Mouse (Mus musculus) limb, embryonic 15.5 days (tissue): ENCODE measurements around the gene Kif21a. TPM values are rescaled to one million over a fixed set of nuclear protein-coding genes. Genes with fewer than 3 reads are reported as not detected.

Source experiments
- ATAC-seq: fragments of 200-750 bp; cut with Nextera tagmentation; 2 replicates; pipeline ENCODE4 v1.8.0; 2017; ENCODE audit warnings: low read depth, moderate TSS enrichment; ENCODE audit not compliant: insufficient number of reproducible peaks, low FRiP score, low TSS enrichment
- H3K27ac ChIP-seq: fragments of 300-500 bp; sonication (generic); 2 replicates; pipeline ENCODE4 v1.5.1; 2015; ENCODE audit warnings: moderate library complexity, mild to moderate bottlenecking, inconsistent platforms
- H3K27me3 ChIP-seq: fragments of 300-500 bp; sonication (generic); 2 replicates; pipeline ENCODE4 v1.6.1; 2015; ENCODE audit warnings: inconsistent platforms
- H3K36me3 ChIP-seq: fragments of 300-500 bp; sonication (generic); 2 replicates; pipeline ENCODE4 v1.6.1; 2015; ENCODE audit warnings: inconsistent platforms
- H3K4me1 ChIP-seq: fragments of 300-500 bp; sonication (generic); 2 replicates; pipeline ENCODE4 v1.6.1; 2015; ENCODE audit warnings: inconsistent platforms
- H3K4me2 ChIP-seq: fragments of 300-500 bp; sonication (generic); 2 replicates; pipeline ENCODE4 v1.6.1; 2015; ENCODE audit warnings: mild to moderate bottlenecking, inconsistent platforms
- H3K4me3 ChIP-seq: fragments of 300-500 bp; sonication (generic); 2 replicates; pipeline ENCODE4 v1.5.1; 2015; ENCODE audit warnings: mild to moderate bottlenecking, inconsistent platforms
- H3K9ac ChIP-seq: fragments of 300-500 bp; sonication (generic); 2 replicates; pipeline ENCODE4 v1.6.1; 2015; ENCODE audit warnings: inconsistent platforms
- H3K9me3 ChIP-seq: fragments of 300-500 bp; sonication (generic); 2 replicates; pipeline ENCODE4 v1.6.1; 2016; ENCODE audit warnings: inconsistent platforms
- WGBS: fragments of 180-500 bp; shearing (Covaris S2); methylation state at CpG from one replicate; pipeline ENCODE4 v1.1.7; 2015; 5-methylcytosine and 5-hydroxymethylcytosine counted together
- polyA plus RNA-seq: library from polyadenylated mRNA; unstranded; fragments of >200 nt; fragmentation: Nextera tagmentation; extraction: Ambion mirVana; gene quantifications from 2 replicates; pipeline ENCODE4 v1.2.1, GENCODE M21; 2015

The Kif21a gene
- polyA plus RNA-seq, 1 experiment from 2014 or later, result 15.1 TPM

- ATAC-seq, result no peak
- Histone ChIP-seq H3K27me3 (no peaks in the 10 kb centered on the region), H3K27ac (no peak overlapping the region), H3K36me3 (no peaks in the 10 kb centered on the region), H3K4me3 (no peak overlapping the region), H3K9me3 (no peaks in the 10 kb centered on the region), H3K4me2 (no peak overlapping the region), H3K4me1 (no peaks in the 10 kb centered on the region), H3K9ac (no peak overlapping the region)
- WGBS, result 84% methylated on average over 12 of the region's 12 CpGs
Measured at GRCm38 (mm10) chr15:91016366-91016765, 33.4 kb downstream of the Kif21a start.

- 21% methylated on average over 6 of the region's 6 CpGs for WGBS
- ATAC-seq, result no peak
Measured at GRCm38 (mm10) chr15:91012793-91013580, 36.8 kb downstream of the Kif21a start.

GRCm38 (mm10) chr15:91010218-91010617, 39.5 kb downstream of the Kif21a start:
- 25% methylated on average over 4 of the region's 4 CpGs for WGBS
- ATAC-seq, result no peak
- no peaks in the 10 kb centered on the region for H3K36me3 ChIP-seq
- H3K4me3 ChIP-seq, result no peak overlapping the region
- H3K9me3 ChIP-seq, result no peaks in the 10 kb centered on the region
- no peaks in the 10 kb centered on the region for H3K27me3 ChIP-seq
- no peak overlapping the region for H3K27ac ChIP-seq
- H3K9ac ChIP-seq, result no peak overlapping the region
- no peak overlapping the region for H3K4me2 ChIP-seq
- peaks cover 10% of the 10 kb centered on the region; the same call in 1 of the 2 replicates for H3K4me1 ChIP-seq

More at GRCm38 (mm10) chr15:91012793-91013580, 36.8 kb downstream of the Kif21a start:
- H3K4me3 ChIP-seq, result no peak overlapping the region
- H3K4me2 ChIP-seq, result no peak overlapping the region
- peaks cover 10% of the 10 kb centered on the region; the same call in 1 of the 2 replicates for H3K4me1 ChIP-seq
- H3K27ac ChIP-seq, result no peak overlapping the region
- H3K36me3 ChIP-seq, result no peaks in the 10 kb centered on the region
- no peaks in the 10 kb centered on the region for H3K27me3 ChIP-seq
- no peaks in the 10 kb centered on the region for H3K9me3 ChIP-seq
- no peak overlapping the region for H3K9ac ChIP-seq

GRCm38 (mm10) chr15:91007123-91007830, 42.5 kb downstream of the Kif21a start:
- H3K9ac ChIP-seq, result no peak overlapping the region
- peaks cover 10% of the 10 kb centered on the region; the same call in 1 of the 2 replicates for H3K4me1 ChIP-seq
- H3K36me3 ChIP-seq, result no peaks in the 10 kb centered on the region
- H3K27ac ChIP-seq, result no peak overlapping the region
- no peaks in the 10 kb centered on the region for H3K27me3 ChIP-seq
- H3K9me3 ChIP-seq, result no peaks in the 10 kb centered on the region
- WGBS, result 87% methylated on average over 13 of the region's 13 CpGs
- H3K4me3 ChIP-seq, result no peak overlapping the region
- no peak overlapping the region for H3K4me2 ChIP-seq
- ATAC-seq, result no peak

- 87% methylated on average over 7 of the region's 7 CpGs for WGBS
Measured at GRCm38 (mm10) chr15:91004726-91005125, 45.0 kb downstream of the Kif21a start.

GRCm38 (mm10) chr15:91001037-91001616, 48.6 kb downstream of the Kif21a start:
- WGBS, result 91% methylated on average over 10 of the region's 10 CpGs
- no peak for ATAC-seq
- no peaks in the 10 kb centered on the region for H3K27me3 ChIP-seq

More at GRCm38 (mm10) chr15:91004726-91005125, 45.0 kb downstream of the Kif21a start:
- Histone ChIP-seq H3K9me3 (no peaks in the 10 kb centered on the region), H3K27ac (no peak overlapping the region), H3K4me2 (no peak overlapping the region), H3K4me1 (peaks cover under 1% of the 10 kb centered on the region; the same call in 1 of the 2 replicates), H3K36me3 (no peaks in the 10 kb centered on the region), H3K9ac (no peak overlapping the region), H3K4me3 (no peak overlapping the region), H3K27me3 (no peaks in the 10 kb centered on the region)
- ATAC-seq, result no peak

GRCm38 (mm10) chr15:91000280-91001036, 49.3 kb downstream of the Kif21a start:
- ATAC-seq, result no peak

More at GRCm38 (mm10) chr15:91001037-91001616, 48.6 kb downstream of the Kif21a start:
- no peaks in the 10 kb centered on the region for H3K4me1 ChIP-seq
- no peak overlapping the region for H3K4me2 ChIP-seq
- H3K9me3 ChIP-seq, result no peaks in the 10 kb centered on the region
- no peak overlapping the region for H3K27ac ChIP-seq
- no peak overlapping the region for H3K9ac ChIP-seq
- H3K4me3 ChIP-seq, result no peak overlapping the region
- no peaks in the 10 kb centered on the region for H3K36me3 ChIP-seq

GRCm38 (mm10) chr15:90992871-90993270, 56.9 kb downstream of the Kif21a start:
- 37% methylated on average over 2 of the region's 2 CpGs for WGBS
- Histone ChIP-seq H3K4me2 (no peak overlapping the region), H3K27ac (no peak overlapping the region), H3K27me3 (no peaks in the 10 kb centered on the region), H3K4me3 (no peak overlapping the region), H3K4me1 (peaks cover 5% of the 10 kb centered on the region; the same call in 1 of the 2 replicates), H3K9ac (no peak overlapping the region), H3K9me3 (no peaks in the 10 kb centered on the region), H3K36me3 (0 out of 2 replicates have a peak, but pooled peaks cover 2% of the 10 kb centered on the region)
- ATAC-seq, result no peak

More at GRCm38 (mm10) chr15:91000280-91001036, 49.3 kb downstream of the Kif21a start:
- 85% methylated on average over 21 of the region's 21 CpGs for WGBS
- H3K4me1 ChIP-seq, result no peaks in the 10 kb centered on the region
- H3K36me3 ChIP-seq, result no peaks in the 10 kb centered on the region
- H3K9ac ChIP-seq, result no peak overlapping the region
- H3K27ac ChIP-seq, result no peak overlapping the region
- no peaks in the 10 kb centered on the region for H3K9me3 ChIP-seq
- H3K4me2 ChIP-seq, result no peak overlapping the region
- H3K4me3 ChIP-seq, result no peak overlapping the region
- no peaks in the 10 kb centered on the region for H3K27me3 ChIP-seq

GRCm38 (mm10) chr15:90992388-90992787, 57.4 kb downstream of the Kif21a start:
- Histone ChIP-seq H3K27me3 (no peaks in the 10 kb centered on the region), H3K36me3 (0 out of 2 replicates have a peak, but pooled peaks cover 2% of the 10 kb centered on the region), H3K4me2 (no peak overlapping the region), H3K27ac (no peak overlapping the region), H3K9ac (no peak overlapping the region), H3K4me1 (peaks cover 5% of the 10 kb centered on the region; the same call in 1 of the 2 replicates), H3K9me3 (no peaks in the 10 kb centered on the region), H3K4me3 (no peak overlapping the region)
- no peak for ATAC-seq
- WGBS, result 75% methylated on average over 14 of the region's 14 CpGs

- Histone ChIP-seq H3K27ac (no peak overlapping the region), H3K9ac (no peak overlapping the region), H3K36me3 (0 out of 2 replicates have a peak, but pooled peaks cover 2% of the 10 kb centered on the region), H3K4me3 (no peak overlapping the region), H3K4me1 (peaks cover 5% of the 10 kb centered on the region; the same call in 1 of the 2 replicates), H3K4me2 (no peak overlapping the region), H3K9me3 (no peaks in the 10 kb centered on the region), H3K27me3 (no peaks in the 10 kb centered on the region)
- 44% methylated on average over 4 of the region's 4 CpGs for WGBS
- no peak for ATAC-seq
Measured at GRCm38 (mm10) chr15:90991843-90992242, 57.9 kb downstream of the Kif21a start.

- no peak overlapping the region for H3K4me3 ChIP-seq
- H3K27me3 ChIP-seq, result no peaks in the 10 kb centered on the region
- H3K27ac ChIP-seq, result no peak overlapping the region
- no peaks in the 10 kb centered on the region for H3K9me3 ChIP-seq
- WGBS, result 93% methylated on average over 12 of the region's 12 CpGs
- H3K4me2 ChIP-seq, result no peak overlapping the region
- H3K36me3 ChIP-seq, result no peaks in the 10 kb centered on the region
- H3K4me1 ChIP-seq, result peaks cover 5% of the 10 kb centered on the region; the same call in 1 of the 2 replicates
- no peak overlapping the region for H3K9ac ChIP-seq
- ATAC-seq, result no peak
Measured at GRCm38 (mm10) chr15:90987714-90988250, 62.0 kb downstream of the Kif21a start.
